Comparison of ENCODE assay signal across 15 mouse cellular contexts in the genomic region with DNA sequence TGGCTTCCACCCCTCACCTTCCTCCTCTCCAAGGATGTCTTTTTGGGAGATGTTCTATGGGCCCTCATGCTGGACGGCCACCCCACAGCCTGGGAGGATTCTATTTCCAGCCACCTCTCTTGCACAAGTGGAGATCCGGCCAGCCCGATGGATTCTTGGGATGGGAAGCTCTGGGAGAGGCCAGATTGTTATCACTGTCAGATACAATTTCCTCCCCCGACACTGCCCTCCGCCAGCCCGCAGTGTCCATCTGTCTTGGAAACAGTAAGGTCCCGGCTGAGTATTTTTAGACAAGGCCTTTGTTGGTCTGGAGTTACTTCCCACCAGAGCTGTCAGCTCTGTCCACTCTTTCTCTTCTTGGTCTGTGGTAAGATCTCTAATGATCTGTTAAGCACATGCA.
DNase-seq lines count a peak whose midpoint lies in the region; ATAC-seq lines count a peak whose summit lies in the region.
"Had no signal": no experiment of that assay in that cellular context is flagged by ENCODE, and none has a peak within 500 bp of the region (broad histone marks: within the 10 kb centered on the region; RNA-seq: fewer than 3 reads in every experiment).

No protein-coding gene starts in this region.

- WGBS in kidney, embryonic 15.5 days = 21% methylated on average over 7 of the region's 7 CpGs

- no peak for ATAC-seq in kidney, embryonic 15.5 days (replicated peaks; ENCODE audit: low FRiP score)
- no peak for ATAC-seq in granulocyte monocyte progenitor cell, adult 5-6 weeks (replicated peaks; ENCODE audit: poor library complexity, severe bottlenecking)
- ATAC-seq: forebrain, embryonic 16.5 days; liver, embryonic 12.5 days; lung, postnatal 0 days had no signal

- H3K4me3 ChIP-seq in kidney, embryonic 15.5 days (replicated peaks) = no peak overlapping the region
- H3K4me3 ChIP-seq: liver, embryonic 12.5 days; midbrain, embryonic 12.5 days; neural tube, embryonic 12.5 days had no signal

- intact Hi-C loops in left cerebral cortex, postnatal 25 days (cut with DNase I) = no loop called here

- H3K36me3 ChIP-seq in kidney, embryonic 15.5 days = no peaks in the 10 kb centered on the region
- H3K36me3 ChIP-seq: liver, embryonic 12.5 days; midbrain, embryonic 12.5 days; neural tube, embryonic 12.5 days had no signal

- DNase-seq in adrenal gland, adult (ENCODE audit: inconsistent age in 2 of 2, low spot score in 1 of 2) = peak; percentile 49 to 58
- DNase-seq in adrenal gland, postnatal 4 days (ENCODE audit: low spot score in 2 of 2) = no peak
- peak; percentile 10 for DNase-seq in adrenal gland, postnatal 10 days
- peak; percentile 94 for DNase-seq in cerebellum, adult 9-11 months
- no peak for DNase-seq in ovary, postnatal 14 days (ENCODE audit: low spot score)
- DNase-seq in left cerebral cortex, postnatal 25 days (ENCODE audit: low spot score in 2 of 2) = no peak
- DNase-seq: heart, postnatal 4 days; retina, postnatal 1 day had no signal

- no peak overlapping the region for H3K9ac ChIP-seq in kidney, embryonic 15.5 days
- H3K9ac ChIP-seq: liver, embryonic 12.5 days; midbrain, embryonic 12.5 days; neural tube, embryonic 12.5 days had no signal

- H3K27me3 ChIP-seq in kidney, embryonic 15.5 days = no peaks in the 10 kb centered on the region
- H3K27me3 ChIP-seq: liver, embryonic 12.5 days; midbrain, embryonic 12.5 days; neural tube, embryonic 12.5 days had no signal

- H3K9me3 ChIP-seq in kidney, embryonic 15.5 days (replicated peaks) = no peaks in the 10 kb centered on the region
- H3K9me3 ChIP-seq: liver, embryonic 12.5 days; midbrain, embryonic 12.5 days; neural tube, embryonic 12.5 days had no signal

- 0 out of 2 replicates have a peak overlapping the region, but pooled peaks have one; percentile 13 for H3K27ac ChIP-seq in kidney, embryonic 15.5 days
- H3K27ac ChIP-seq: liver, embryonic 12.5 days; midbrain, embryonic 12.5 days; neural tube, embryonic 12.5 days had no signal

- no peak overlapping the region for H3K4me2 ChIP-seq in kidney, embryonic 15.5 days
- H3K4me2 ChIP-seq: liver, embryonic 12.5 days; midbrain, embryonic 12.5 days; neural tube, embryonic 12.5 days had no signal

- H3K4me1 ChIP-seq in kidney, embryonic 15.5 days = peaks cover 5% of the 10 kb centered on the region; the same call in 1 of the 2 replicates
- H3K4me1 ChIP-seq: liver, embryonic 12.5 days; midbrain, embryonic 12.5 days; neural tube, embryonic 12.5 days had no signal

Comparison
In these comparisons a context has a peak if more than half of its experiments do, and no peak if none do; other contexts are left out.
1. DNase-seq: peak in adrenal gland, adult (2 of 2), adrenal gland, postnatal 10 days (single experiment) and cerebellum, adult 9-11 months (single experiment); none in adrenal gland, postnatal 4 days (0 of 2), ovary, postnatal 14 days (single experiment) and left cerebral cortex, postnatal 25 days (0 of 2).